Mouse (Mus musculus) T-cell, adult 66 days (primary cell): ENCODE measurements around the gene Pgd. TPM values are rescaled to one million over a fixed set of nuclear protein-coding genes. Genes with fewer than 3 reads are reported as not detected.

ENCODE experiments used
- total RNA-seq, 2 experiments: library from RNA; stranded (reverse); gene quantifications; 3 replicates in 1 of 2; 4 replicates in 1 of 2; pipeline ENCODE4 v1.2.4; 2023

Gene Pgd
- total RNA-seq: 10 to 100 TPM; 57.4 to 57.5 TPM

DNA sequence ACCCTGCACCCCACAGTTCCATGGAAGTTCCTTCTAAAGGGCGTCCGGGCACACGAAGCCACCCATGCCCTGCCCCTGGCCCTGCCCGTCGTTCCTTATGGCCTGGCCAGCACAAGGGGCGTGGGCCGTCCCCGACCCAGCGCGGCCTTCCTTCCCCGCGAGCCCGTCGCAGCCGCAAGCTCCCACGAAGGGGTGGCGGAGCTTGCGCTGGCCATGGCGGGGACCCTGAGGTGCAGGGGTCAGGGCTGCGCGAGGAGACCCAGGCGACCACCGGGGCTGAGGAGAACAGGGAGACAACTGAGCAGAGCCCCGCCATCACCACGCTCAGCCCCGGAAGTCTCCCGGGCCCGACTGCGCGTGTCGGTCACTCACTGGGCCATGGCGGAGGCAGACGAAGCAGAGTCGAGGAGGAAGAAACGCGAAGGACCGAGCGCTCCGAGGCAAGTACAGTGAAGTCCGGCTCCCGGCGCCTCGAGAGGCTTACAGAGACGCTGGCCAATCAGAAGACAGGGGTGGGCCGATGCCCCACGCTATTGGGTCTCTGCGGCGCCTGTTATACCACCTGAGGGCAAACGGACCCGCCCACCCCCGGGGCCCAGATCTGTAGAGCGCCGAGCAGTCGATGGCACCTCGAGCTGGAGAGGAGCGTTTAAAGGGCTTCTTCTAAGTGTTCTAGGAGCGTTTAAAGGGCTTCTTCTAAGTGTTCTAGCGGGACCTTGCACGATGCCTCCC, at the start of gene Pgd:
Gene Pgd, minus strand, starts transcription at position 557 of the 732 bp plus-strand sequence.

GRCm38 (mm10) chr4:149136982-149137770, 29.4 kb downstream of the Pgd start, which contains the start of gene Cenps:
Cenps (minus strand) TSS chr4:149137629.

DNA sequence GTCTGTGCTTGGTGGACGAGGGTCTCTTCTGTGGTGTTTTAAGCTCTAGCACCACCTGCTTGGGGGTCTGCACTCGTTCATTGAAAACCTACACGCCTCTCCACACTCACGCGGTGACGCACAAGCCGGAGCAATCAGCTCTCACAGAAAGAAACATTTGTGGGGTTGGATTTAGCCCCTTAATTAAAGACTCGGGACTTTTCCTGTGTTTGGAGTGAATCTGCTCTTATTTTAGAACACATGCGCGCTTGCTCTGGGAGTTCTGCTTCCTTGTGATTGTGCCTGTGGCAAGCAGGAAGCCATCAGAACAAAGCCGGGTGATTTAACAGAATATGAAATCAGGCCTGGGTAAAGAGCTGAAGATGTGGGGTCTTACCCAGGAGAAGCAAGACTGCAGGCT, 39.9 kb downstream of the Pgd start, which contains the start of gene Cort:
Gene Cort, minus strand, starts transcription at position 101 of the 400 bp plus-strand sequence.

GRCm38 (mm10) chr4:149103875-149104561, 62.6 kb downstream of the Pgd start, which contains the start of gene Dffa:
Dffa (plus strand) TSS chr4:149104146.

Other genes with a start within 250 kb of the Pgd start
- 10 to 100 TPM; 26.9 to 34.2 TPM for gene Pex14, start 66.9 kb downstream of the Pgd start, total RNA-seq
- gene Dffa, start 62.6 kb downstream of the Pgd start, total RNA-seq: 10 to 100 TPM; 32.9 to 33.7 TPM
- 1 to 10 TPM in 1 of 2 experiments, under 1 TPM in 1; 0.90 to 1.2 TPM for gene Cort, start 40.0 kb downstream of the Pgd start, total RNA-seq
- gene Cenps, start 29.1 kb downstream of the Pgd start, total RNA-seq: 10 to 100 TPM in 1 of 2 experiments, 1 to 10 TPM in 1; 7.9 to 10.3 TPM
- gene Kif1b, start 140.9 kb upstream of the Pgd start, total RNA-seq: 10 to 100 TPM; 65.5 to 67.9 TPM